Mouse (Mus musculus): ENCODE data around the gene Sp1. TPM values are rescaled to one million over a fixed set of nuclear protein-coding genes. Genes with fewer than 3 reads are reported as not detected.

Sp1 gene
- total and polyA plus RNA-seq, 3 experiments = 23.5 to 31.8 (median 27.1) TPM

- H3K4me2 ChIP-seq (ENCODE audit: insufficient read depth, low read depth, poor library complexity, severe bottlenecking) = no peak overlapping the region
- no peaks in the 10 kb centered on the region for H3K36me3 ChIP-seq (replicated peaks in 1 of 2; ENCODE audit: control insufficient read depth in 1 of 2, insufficient read depth in 1 of 2, low read length in 1 of 2)
- peaks cover 0 to 10% of the 10 kb centered on the region in 2 experiments; a peak in 2 of 4 replicates for H3K4me1 ChIP-seq (ENCODE audit: control insufficient read depth in 1 of 2, insufficient read depth in 2 of 2)
- H3K9ac ChIP-seq (ENCODE audit: insufficient read depth, low read depth) = no peak overlapping the region
- H3K4me3 ChIP-seq (replicated peaks in 1 of 3; ENCODE audit: low read depth in 2 of 3, low read length in 2 of 3, poor library complexity in 1 of 3) = no peak overlapping the region
- H3K27ac ChIP-seq (ENCODE audit: insufficient read depth, low read depth) = no peak overlapping the region
- in situ Hi-C loops (cut with MboI; ENCODE audit: low pct_ligation_motif_present, low pct_unique_long_range_greater_than_20kb, low sequenced_read_pairs) (no loop called here), dilution Hi-C loops (cut with MboI; ENCODE audit: extremely low pct_ligation_motif_present, extremely low pct_unique_long_range_greater_than_20kb, low sequenced_read_pairs) (no loop called here)
- TF ChIP-seq RCOR1 (conservative IDR thresholded peaks at IDR 0.05; ENCODE audit: low read depth, low read length) (no peak), MAZ (IDR thresholded peaks at IDR 0.05; ENCODE audit: low read depth, low read length) (no peak), JUN (IDR thresholded peaks at IDR 0.05; ENCODE audit: insufficient read depth, low read depth, low read length) (no peak), NRF1 (IDR thresholded peaks at IDR 0.05; ENCODE audit: low read depth, low read length) (no peak), BHLHE40 (IDR thresholded peaks at IDR 0.05; ENCODE audit: low read depth, low read length) (no peak), ZC3H11A (IDR thresholded peaks at IDR 0.05; ENCODE audit: low read depth, low read length) (no peak), ETS1 (conservative IDR thresholded peaks at IDR 0.05; ENCODE audit: low read depth, low read length) (no peak), MAX (IDR thresholded peaks at IDR 0.05; ENCODE audit: low read length) (no peak), TCF12 (IDR thresholded peaks at IDR 0.05; ENCODE audit: low read depth, low read length) (no peak)
- no peaks in the 10 kb centered on the region for H3K27me3 ChIP-seq (replicated peaks)
- no peaks in the 10 kb centered on the region for H3K79me2 ChIP-seq (replicated peaks; ENCODE audit: control insufficient read depth, extremely low read depth, insufficient read depth, poor library complexity, severe bottlenecking)
- no peak for DNase-seq (ENCODE audit: extremely low read depth)
- H3K9me3 ChIP-seq (replicated peaks; ENCODE audit: low read length) = no peaks in the 10 kb centered on the region
Observed at GRCm38 (mm10) chr15:102383671-102384070, 22.3 kb upstream of the Sp1 start.

DNA sequence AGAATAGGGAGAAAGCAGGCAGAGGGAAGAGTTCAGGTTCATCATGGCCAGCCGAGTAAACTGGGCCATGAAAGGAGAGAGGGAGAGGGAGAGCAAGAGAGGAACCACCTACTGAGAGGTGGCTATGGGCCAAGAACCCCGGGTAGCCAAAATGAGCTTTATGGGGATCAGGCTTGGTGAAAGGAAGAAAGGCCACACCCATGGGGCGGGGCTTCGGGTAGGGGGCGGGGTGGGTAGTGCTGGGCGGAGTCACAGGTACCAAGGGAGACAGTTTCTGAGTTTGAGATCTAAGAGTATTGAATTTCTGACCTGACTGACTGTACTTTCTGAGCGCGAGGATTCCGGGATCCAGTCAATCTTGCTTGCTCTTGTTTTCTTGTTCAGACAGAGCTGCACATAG lies 19.3 kb upstream of the Sp1 start:
- Histone ChIP-seq H3K4me1 (ENCODE audit: control insufficient read depth in 1 of 2, insufficient read depth in 2 of 2) (peaks cover 7 to 25% of the 10 kb centered on the region in 2 experiments), H3K27ac (ENCODE audit: insufficient read depth, low read depth) (no peak overlapping the region), H3K9ac (ENCODE audit: insufficient read depth, low read depth) (no peak overlapping the region), H3K4me2 (ENCODE audit: insufficient read depth, low read depth, poor library complexity, severe bottlenecking) (no peak overlapping the region), H3K9me3 (replicated peaks; ENCODE audit: low read length) (no peaks in the 10 kb centered on the region), H3K4me3 (replicated peaks in 1 of 3; ENCODE audit: low read depth in 2 of 3, low read length in 2 of 3, poor library complexity in 1 of 3) (no peak overlapping the region), H3K79me2 (replicated peaks; ENCODE audit: control insufficient read depth, extremely low read depth, insufficient read depth, poor library complexity, severe bottlenecking) (no peaks in the 10 kb centered on the region), H3K36me3 (replicated peaks in 1 of 2; ENCODE audit: control insufficient read depth in 1 of 2, insufficient read depth in 1 of 2, low read length in 1 of 2) (no peaks in the 10 kb centered on the region), H3K27me3 (replicated peaks) (no peaks in the 10 kb centered on the region)
- in situ Hi-C loops (cut with MboI; ENCODE audit: low pct_ligation_motif_present, low pct_unique_long_range_greater_than_20kb, low sequenced_read_pairs) (no loop called here), dilution Hi-C loops (cut with MboI; ENCODE audit: extremely low pct_ligation_motif_present, extremely low pct_unique_long_range_greater_than_20kb, low sequenced_read_pairs) (no loop called here)
- DNase-seq (ENCODE audit: extremely low read depth) = peak; percentile 48
- TF ChIP-seq POLR2A (IDR thresholded peaks at IDR 0.05; ENCODE audit: low read depth, low read length) (no peak), MEF2A (IDR thresholded peaks at IDR 0.05; ENCODE audit: borderline replicate concordance, low read depth, low read length) (no peak), IRF4 (IDR thresholded peaks at IDR 0.05; ENCODE audit: low read depth, low read length) (no peak), HCFC1 (IDR thresholded peaks at IDR 0.05; ENCODE audit: low read depth, low read length) (no peak), BHLHE40 (IDR thresholded peaks at IDR 0.05; ENCODE audit: low read depth, low read length) (no peak), NRF1 (IDR thresholded peaks at IDR 0.05; ENCODE audit: low read depth, low read length) (no peak), TCF12 (IDR thresholded peaks at IDR 0.05; ENCODE audit: low read depth, low read length) (no peak), TBP (conservative IDR thresholded peaks at IDR 0.05; ENCODE audit: low read depth, low read length) (no peak), SIN3A (IDR thresholded peaks at IDR 0.05; ENCODE audit: low read length) (no peak), MYC (IDR thresholded peaks at IDR 0.05; ENCODE audit: low read depth, low read length) (no peak), CHD2 (IDR thresholded peaks at IDR 0.05; ENCODE audit: low read length) (no peak), MAZ (IDR thresholded peaks at IDR 0.05; ENCODE audit: low read depth, low read length) (no peak), CHD1 (IDR thresholded peaks at IDR 0.05; ENCODE audit: low read depth, low read length) (no peak), ZNF384 (IDR thresholded peaks at IDR 0.05; ENCODE audit: low read depth, low read length) (no peak), SMC3 (IDR thresholded peaks at IDR 0.05; ENCODE audit: low read depth, low read length) (no peak), PAX5 (IDR thresholded peaks at IDR 0.05; ENCODE audit: low read length) (no peak), RCOR1 (conservative IDR thresholded peaks at IDR 0.05; ENCODE audit: low read depth, low read length) (no peak), MXI1 (IDR thresholded peaks at IDR 0.05; ENCODE audit: low read depth, low read length) (no peak), UBTF (IDR thresholded peaks at IDR 0.05; ENCODE audit: low read depth, low read length) (no peak)
